Mouse (Mus musculus): ENCODE results near the gene 6330409D20Rik.
A peak's percentile ranks its signal among the peaks of the same experiment; 100 is the strongest.

The 6330409D20Rik gene

DNA sequence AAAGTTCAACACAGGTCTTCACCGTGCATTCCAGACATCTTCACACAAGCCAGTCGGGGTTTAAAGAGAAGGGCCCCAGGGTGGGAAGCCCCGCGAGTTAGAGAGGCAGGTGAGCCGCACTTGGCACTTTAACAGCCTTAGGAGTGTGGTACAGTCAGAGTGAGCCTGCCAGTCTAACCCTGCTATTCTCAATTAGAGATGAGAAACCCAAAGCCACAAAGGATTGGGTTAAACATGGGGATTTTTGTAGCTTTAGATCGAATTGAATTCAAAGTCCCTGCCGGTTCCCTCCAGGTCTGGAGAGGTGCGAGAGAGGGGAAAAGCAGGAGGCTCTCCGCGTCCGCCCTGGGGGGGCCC is at the start of gene 6330409D20Rik:
Gene 6330409D20Rik (minus strand): TSS at position 101 of the 357 bp plus-strand sequence.
- no peak for DNase-seq (ENCODE audit: low spot score in 2 of 2)

DNA sequence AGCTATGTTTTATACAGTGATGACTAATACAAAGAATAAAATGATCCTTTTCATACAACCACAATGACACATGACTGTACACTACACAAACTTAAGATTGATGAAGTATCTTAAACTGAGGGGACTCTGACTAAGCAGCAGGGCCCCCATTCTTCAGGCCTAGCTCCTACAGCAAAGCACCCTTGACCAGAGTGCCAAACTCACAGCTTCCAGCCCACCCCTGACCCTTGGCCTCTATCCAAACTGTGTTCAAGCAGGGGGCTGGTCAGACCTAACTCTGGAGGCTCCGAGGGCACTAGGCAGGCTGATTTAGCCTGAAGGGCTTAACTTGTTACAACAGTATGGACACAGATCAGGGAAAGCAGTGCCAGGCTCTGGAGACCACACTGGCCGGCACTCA is 47.8 kb upstream of the 6330409D20Rik start:
- DNase-seq (ENCODE audit: low spot score in 2 of 2), result no peak

DNA sequence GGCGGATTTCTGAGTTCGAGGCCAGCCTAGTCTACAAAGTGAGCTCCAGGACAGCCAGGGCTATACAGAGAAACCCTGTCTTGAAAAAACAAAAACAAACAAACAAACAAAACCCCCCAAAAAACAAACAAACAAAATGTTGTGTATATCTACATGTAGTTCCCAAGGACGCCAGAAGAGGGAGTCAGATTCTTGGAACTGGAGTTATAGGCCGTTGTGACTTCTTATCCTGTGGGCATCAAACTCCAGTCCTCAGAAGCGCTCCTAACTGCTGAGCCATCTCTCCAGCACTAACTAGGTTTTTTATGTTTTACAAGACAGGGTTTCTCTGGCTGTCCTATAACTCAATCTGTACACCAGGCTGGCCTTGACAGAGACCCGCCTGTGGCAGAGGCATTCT is 46.4 kb upstream of the 6330409D20Rik start:
- no peak for DNase-seq (ENCODE audit: low spot score in 2 of 2)

DNA sequence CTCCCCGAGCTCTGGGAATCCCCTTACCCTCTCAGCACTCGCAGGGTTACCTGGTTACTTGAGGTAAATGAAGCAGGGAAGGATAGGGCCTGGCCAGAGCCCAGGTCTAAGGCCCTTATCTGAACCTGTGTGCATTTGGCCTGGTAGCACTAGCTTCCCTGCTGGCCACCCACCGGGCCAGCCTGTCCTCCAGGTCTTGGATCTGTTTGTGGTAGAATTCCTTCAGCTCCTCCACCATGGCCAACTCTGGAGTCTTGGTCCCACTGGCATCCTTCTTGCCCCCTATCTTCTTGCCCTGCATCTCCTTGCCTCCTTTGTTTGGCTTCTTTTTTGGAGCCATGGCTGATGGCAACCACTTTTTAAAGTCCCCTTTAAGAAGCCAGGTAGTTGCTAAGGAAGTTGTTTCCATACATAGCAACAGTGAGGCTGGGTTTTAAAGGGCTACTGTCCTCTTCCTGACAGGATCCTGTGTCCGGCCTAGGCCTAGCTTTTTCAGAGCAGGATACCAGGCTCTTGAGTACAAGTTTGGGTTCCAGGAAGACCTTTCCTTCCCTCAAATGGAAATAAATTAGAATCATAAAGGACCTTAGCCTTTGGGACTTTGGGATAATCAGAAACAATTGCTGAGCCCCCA is 43.3 kb upstream of the 6330409D20Rik start, which contains the start of gene Cfap157:
Gene Cfap157 (minus strand): TSS at position 381 of the 634 bp plus-strand sequence.
- DNase-seq (ENCODE audit: low spot score in 2 of 2), result no peak

DNA sequence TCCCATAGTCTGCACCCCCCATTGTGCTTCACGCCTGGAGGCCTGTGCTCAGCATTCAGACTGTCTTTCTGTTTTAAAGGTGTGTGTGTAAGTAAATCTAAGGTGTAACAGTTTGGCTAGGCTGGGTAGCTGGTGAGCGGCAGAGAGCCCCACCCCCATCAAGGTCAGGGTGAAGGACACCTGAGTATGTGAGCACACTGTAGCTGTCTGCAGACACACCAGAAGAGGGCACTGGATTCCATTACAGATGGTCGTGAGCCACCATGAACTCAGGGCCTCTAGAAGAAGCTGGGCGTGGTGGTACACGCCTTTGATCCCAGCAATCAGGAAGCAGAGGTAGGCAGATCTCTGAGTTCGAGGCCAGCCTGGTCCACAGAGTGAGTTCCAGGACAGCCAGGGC is 40.9 kb upstream of the 6330409D20Rik start:
- no peak for DNase-seq (ENCODE audit: low spot score in 2 of 2)

DNA sequence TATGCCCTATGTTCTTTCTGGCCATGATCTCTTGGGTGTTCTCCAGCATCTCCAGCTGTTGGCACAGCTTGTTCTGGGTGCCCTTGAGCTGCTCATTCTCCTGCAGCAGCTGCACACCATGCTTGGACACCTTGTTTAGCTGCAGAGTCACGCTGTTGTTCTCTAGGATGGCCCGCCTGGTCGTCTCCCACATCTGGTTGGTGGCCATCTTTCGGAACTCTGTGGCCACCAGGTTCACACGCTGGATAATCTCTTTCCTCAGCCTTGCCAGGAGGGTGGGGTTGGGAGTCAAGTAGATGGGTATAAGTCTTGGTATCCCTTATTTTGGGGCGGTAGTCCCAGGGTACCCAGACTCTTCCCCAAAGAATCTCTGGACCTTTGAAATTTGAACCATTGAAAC is 38.9 kb upstream of the 6330409D20Rik start:
- no peak for DNase-seq (ENCODE audit: low spot score in 2 of 2)

DNA sequence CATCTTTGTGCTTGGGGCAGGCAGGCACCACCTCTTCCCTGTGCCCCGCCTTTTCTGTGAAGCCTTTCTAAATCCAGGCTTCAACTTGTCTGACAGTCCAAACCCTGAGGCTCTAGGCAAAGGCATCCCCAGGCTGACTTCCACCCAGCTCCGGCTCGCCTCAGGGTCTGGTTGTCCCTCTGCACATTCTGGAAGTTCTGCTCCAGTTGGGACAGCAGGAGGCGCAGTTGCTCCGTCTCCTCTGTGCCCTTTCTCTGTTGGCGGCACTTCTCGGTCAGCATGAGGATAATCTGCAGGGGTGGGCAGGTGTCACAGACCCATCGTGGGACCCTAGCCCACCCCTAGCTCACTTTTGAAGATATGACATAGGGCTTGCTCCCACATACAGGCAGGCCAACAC is 38.3 kb upstream of the 6330409D20Rik start:
- peak; percentile 29 to 69 for DNase-seq (ENCODE audit: low spot score in 2 of 2)

DNA sequence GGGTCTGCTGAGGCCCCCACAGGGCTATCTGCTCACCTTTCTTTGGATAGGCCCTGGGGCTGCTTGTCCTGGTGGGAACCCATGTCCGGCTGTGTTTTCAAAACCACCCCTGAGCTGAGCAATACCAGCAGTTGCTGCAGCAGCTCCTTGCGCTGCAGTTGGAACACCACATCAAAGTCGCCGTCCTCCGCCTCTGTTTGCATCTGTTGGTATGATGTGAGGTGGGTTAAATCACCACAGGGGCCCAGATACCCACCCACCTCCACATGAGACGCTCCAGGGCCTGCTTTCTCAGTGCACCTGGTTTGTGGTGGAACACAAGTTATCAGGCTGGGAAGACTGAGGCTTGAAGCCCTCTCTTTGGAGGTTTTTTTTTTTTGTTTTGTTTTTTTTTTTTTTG is 37.3 kb upstream of the 6330409D20Rik start:
- DNase-seq (ENCODE audit: low spot score in 2 of 2), result no peak

DNA sequence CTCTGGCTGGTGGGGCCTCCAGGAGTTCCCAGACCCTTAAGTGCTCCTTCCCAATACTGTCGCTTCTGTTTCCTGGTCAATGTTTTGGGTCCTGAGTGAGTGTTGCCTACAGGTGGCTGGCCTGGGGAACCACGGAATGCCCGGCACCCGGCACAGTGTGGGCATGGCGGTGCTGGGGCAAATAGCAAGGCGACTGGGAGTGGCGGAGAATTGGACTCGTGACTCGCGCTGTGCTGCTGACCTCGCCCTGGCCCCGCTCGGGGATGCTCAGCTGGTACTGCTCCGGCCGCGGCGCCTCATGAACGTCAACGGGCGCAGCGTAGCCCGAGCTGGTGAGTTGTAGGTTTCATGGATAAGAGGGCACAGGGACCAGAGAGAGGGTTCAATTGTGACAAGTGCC is 35.4 kb upstream of the 6330409D20Rik start:
- DNase-seq (ENCODE audit: low spot score in 2 of 2), result peak in 1 of 2 experiments; percentile 45

DNA sequence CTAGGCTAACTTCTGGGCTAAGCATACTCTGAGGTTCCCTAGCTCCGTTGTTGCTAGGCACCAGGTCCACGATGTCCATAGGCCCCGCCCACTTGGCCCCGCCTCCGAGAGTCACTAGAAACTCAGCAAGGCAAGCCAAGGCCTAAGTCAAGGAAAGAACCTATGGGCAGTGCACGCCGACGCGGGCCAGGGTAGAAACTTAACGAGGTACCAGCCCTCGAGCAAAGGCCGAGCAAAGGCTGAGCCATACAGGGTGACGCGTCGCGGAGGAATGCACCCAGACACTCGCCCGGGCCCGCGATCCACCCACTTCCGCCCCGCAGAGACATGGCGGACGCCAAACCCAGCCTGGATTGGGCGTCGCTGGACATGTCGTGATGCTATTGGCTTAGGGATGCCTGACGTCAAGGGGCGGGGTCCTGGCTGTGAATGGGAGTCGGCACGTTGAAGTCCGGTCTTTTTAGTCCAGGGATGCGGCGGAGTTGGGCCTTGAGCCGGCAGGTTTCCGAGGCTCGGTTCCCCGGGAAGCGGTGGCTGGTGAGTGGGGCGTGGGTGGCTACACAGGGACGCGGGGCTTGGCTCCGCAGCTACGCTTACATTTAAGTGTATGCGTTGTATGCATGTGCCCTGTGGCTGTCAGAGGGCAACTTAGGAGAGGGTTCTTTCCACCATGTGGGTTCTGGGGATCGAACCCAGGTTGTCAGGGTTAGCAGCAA is 34.7 kb upstream of the 6330409D20Rik start, which contains the start of the genes Ttc16 and Ptrh1:
Gene Ttc16 (minus strand): TSS at position 275 of the 716 bp plus-strand sequence.
Gene Ptrh1 (plus strand): TSS at position 428 of the 716 bp plus-strand sequence.
- DNase-seq (ENCODE audit: low spot score in 2 of 2), result peak; percentile 92 to 98

DNA sequence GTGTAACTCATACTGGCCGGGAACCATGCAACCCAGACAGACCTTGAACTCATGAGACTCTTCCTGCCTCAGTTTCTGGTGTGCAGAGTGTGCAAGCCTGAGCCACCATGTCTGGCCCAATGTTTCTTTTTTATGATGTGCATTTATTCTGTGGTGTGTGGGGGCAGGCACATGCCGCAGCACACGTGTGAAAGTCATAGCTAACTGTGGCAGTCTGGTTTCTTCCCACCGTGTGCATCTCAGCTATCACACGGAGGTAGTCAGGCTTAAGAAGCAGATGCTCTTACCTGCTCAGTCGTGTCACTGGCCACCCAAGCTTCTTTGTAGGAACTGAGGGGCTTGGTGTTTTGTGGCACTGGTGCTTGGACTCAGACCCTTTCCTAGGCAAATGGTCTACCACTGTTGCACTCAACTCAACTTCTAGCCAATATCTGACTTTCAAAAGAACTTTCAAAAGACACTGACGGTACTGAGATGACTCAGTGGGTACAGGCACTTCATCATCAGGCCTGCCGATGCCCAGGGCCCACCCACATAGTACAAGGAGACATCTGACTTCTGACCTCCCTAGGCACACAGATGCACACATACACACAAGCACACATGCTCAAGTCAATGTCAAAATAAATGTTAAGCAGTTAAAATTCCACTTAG is 31.9 kb upstream of the 6330409D20Rik start:
- DNase-seq (ENCODE audit: low spot score in 2 of 2), result no peak

DNA sequence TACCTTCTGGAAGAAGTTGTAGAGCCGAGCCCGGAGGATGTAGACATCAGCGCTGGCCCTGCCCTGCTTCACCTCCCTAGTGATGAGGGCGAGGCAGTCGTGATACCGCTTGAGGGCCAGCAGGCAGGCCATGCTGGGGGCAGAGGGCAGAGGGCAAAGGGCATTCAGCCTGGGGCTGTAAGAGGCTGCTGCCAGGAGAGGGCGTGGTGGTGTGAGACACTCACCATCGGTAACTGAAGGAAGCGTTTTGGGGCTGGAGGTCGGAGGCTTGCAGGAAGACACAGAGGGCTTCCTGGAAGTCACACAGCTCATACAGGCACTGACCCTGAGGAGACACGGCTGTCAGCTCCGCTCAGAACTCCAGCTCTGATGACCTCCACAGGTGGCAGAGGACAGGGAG is 31.1 kb upstream of the 6330409D20Rik start:
- no peak for DNase-seq (ENCODE audit: low spot score in 2 of 2)

DNA sequence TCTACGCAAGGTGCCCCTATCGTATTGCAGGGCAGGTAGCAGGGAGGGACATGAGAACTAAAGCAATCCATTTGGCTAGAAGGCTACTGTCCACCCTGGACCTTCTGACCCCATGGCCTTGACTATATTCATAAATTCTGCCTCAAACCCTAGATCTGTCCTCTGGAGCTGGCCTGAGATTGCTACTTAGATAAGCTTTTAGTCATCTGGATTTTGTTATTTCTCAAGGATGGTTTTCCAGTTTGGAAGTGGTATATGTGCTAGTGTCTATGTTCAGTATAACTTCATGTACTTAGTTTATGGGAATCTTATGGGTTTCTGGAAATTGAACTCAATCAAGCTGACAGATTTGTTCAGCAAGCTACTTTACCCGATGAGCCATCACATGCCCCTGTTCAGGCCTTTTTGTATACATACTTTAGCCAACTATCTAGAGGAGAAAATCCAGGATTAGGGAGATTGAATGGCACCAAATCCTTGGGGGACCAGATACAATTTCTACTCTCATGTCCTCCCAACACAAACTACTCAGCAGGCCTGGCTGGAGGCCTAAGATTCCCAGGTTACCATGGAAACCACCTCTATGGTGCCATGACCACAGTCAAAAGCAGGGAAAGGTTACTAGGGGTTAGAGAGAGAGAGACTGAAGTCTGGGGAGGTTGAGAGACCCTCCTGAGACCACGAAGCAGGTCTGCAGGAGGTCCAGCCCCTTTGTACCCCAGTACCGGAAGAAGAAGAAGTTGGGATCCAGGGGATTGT is 28.7 kb upstream of the 6330409D20Rik start:
- DNase-seq (ENCODE audit: low spot score in 2 of 2), result no peak

DNA sequence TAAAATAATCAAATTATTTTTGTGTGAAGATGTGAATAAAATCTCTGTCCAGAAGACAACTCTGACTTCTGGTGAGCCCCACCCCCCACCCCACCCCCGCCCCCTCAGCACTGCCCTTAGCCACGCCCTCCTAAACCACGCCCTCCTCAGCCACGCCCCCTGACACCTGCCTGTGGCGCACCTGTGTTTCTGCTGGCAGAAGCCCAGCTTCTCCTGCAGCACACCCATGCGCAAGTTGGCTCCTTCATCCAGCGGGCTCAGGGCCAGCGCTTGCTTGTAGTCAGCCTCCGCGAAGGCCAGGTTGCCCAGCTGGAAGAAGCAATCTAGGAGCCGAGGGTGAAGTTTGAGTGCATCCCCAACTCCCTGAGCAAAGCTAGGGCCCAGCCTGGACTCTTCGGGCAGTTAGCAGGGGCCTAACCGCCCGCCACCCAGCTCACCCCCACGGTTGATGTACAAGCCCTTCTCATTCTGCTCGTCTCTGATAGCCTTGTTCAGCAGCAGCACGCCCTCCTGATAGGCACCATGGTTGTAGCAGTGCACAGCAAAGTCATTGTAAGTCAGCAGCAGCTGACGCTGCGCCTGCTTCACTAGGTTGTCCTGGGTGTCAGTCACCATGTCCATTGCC is 28.0 kb upstream of the 6330409D20Rik start:
- DNase-seq (ENCODE audit: low spot score in 2 of 2), result peak in 1 of 2 experiments; percentile 50

DNA sequence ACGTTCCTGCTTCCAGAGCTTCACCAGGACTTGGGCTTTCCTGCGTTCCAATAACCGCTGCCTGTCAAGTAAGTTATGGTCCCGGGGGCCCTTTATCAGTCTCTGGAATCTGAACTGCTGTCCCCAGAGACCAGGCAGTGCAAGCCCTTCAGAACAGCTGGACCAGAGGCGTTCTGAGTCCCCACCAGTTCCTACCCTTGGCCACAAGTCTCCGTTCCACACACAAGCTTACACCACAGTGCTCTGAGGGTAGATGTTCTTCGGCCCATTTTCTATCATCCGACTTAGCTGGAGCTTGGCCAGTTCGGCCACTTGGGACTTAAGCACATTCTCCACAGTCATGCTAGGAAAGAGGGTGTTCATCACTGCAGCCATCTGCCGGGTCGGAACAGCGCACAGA is 26.4 kb upstream of the 6330409D20Rik start:
- no peak for DNase-seq (ENCODE audit: low spot score in 2 of 2)

DNA sequence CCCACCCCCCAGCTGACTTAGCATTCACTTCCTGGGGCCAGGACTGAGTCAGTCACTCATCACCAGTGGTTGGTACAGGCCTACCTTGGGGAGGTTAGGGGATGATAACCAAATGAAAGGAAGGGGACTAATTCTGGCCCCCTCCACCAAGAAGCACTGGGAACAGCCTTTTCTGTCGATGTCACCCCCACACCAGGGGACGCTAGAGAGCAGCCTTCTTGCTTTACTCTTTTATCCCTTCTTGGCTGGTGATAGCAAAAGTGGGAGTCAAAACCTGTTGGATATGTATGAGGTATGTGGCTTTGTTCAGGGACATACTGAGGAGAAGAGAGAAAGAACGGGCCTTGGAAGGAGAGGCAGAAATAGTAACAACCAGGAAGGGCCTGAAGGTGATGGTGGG is 22.5 kb upstream of the 6330409D20Rik start:
- DNase-seq (ENCODE audit: low spot score in 2 of 2), result no peak

DNA sequence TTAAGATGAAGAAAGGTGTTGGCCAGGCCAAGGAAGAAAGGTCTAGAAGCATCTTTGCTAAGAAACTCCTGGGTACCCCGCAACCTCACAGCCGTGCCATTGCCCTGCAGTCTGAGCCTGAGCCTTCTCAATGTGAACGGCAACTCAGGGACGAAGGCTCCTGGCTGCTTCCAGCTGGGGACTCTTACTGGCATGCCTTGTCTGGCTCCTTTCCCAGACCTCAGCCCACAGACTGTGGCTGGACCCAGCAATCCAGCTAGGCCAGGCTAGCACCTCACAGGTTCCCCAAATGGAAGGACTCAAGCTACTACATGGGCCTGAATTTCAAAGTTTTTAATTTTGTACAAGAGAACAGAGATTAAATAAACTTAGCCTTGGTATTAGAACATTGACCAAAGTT is 21.0 kb upstream of the 6330409D20Rik start:
- DNase-seq (ENCODE audit: low spot score in 2 of 2), result no peak

DNA sequence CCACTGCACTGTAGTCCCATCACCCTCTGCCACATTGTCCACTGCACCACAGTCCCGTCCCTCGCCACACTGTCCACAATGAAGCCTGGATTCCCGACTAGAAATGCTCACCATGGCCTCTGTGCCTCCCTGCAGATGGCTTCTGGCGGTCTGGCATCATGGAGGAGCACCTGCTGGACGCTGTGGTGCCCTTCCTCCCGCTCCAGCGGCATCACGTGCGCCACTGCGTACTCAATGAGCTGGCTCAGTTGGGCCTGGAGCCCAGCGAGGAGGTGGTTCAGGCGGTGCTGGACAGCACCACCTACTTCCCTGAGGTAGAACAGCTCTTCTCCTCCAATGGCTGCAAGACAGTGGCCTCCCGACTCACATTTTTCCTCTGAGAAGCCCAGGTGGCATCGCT is 20.5 kb upstream of the 6330409D20Rik start:
- DNase-seq (ENCODE audit: low spot score in 2 of 2), result no peak

DNA sequence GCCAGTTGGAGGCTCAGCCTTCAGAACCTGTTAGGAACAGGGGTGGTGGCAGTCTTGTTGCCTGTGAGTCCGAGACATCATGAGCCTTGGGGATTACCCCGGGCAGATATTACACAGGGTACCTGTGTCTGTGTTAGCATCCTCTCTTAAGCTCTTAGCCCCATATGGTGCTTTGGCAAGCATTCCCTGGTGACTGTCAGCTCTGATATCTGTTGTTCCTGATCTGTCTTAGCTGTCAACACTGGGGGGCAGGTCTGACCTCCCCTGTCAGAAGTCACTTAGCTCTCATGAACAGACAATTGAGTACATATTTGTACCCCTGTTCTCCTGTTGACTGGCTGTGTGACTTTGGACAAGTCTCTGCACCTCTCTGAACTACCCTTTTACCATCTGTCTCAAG is 18.2 kb upstream of the 6330409D20Rik start:
- DNase-seq (ENCODE audit: low spot score in 2 of 2), result no peak

DNA sequence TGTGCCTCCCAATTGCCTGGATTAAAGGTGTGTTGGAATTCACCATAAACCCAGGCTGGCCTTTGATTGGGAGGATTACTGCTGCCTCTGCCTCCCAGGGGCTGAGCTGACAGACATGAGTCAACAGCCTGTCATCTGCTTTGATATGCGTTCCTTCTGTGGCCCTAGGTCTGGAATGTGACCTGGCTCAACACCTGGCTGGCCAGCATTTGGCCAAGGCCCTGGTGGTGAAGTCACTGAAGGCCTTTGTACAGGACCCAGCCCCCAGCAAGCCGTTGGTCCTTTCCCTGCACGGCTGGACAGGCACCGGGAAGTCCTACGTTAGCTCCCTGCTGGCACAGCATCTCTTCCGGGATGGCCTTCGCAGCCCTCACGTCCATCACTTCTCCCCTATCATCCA is 17.7 kb upstream of the 6330409D20Rik start:
- no peak for DNase-seq (ENCODE audit: low spot score in 2 of 2)

DNA sequence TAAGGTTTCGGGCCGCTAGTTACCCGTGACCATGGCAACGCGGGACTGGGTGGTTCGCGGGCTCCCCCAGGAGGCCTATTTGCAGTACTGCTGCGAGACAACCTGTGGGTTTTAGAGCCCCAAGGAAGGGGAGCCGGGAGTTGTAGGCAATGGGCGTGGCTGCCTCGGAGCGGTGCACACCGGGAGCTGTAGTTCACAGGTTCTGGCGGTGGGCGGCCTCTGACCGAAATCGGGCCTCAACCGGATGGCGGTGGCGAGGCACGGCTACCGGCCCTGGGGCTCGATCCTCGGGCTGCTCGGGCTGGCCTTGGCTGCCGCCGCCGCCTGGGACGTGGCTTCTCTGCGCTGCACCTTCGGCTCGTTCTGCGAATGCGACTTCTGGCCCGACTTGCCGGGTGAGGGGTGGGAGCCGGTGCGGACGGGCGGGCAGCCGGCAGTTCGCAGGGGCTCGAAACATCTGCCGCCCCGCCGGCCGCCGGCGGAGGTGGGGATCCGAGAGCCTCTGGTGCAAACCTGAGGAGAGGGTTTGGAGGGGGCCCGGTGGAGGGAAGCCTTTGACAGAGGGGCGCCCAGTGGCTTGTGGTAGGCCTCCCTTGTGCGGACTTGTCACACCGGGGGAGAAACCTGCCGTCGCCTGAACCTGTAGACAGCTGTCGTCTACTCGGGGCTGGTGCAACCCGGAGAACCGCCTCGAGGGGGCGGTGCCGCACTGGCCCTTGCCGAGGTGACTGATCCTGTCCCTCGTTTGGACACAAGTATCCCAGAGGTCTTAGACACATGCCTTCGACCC is 16.4 kb upstream of the 6330409D20Rik start, which contains the start of gene Tor2a:
Gene Tor2a (plus strand): TSS at position 179 of the 790 bp plus-strand sequence.
- DNase-seq (ENCODE audit: low spot score in 2 of 2), result peak; percentile 88 to 97
